Mouse (Mus musculus): ENCODE results near the gene Snupn.
"Not testable (repeated sequence)": the region's sequence is repeated elsewhere in the genome, so short reads cannot be mapped to it uniquely, and the experiment has no call there.

The Snupn gene

DNA sequence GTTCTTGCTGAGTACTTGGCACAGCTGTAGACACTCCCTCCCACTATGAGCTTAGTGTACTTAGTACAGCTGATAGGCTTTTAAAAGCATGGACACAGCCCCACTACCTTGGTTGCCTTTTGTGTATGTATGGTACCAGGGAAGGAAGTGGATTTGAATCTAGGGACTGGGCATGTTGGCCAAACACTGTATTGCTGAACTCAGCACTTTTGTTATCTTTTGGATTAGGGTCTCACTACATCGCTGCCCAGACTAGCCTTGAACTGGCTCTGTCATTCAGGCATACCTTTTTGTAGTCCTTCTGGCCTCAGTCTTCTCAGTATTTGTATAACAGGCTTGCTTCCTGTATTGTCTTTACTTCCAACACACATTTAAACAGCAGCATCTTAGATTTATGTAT, 20.1 kb upstream of the Snupn start:
- DNase-seq (ENCODE audit: low read depth, low spot score), result no peak

DNA sequence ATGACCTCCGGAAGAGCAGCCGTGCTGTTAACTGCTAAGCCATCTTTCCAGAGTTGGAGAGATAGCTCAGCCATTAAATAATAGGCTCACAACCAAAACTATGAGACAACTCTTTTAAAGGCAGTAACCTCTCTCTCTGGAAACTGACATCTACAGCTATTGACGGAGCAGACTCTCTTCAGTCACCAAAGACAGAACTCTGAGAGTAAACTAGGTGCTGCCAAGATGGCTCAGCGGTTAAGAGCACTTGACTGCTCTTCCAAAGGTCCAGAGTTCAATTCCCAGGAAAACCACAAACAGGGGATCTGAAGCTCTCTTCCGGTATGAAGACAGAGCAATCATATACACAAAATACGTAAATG, 13.8 kb upstream of the Snupn start:
- DNase-seq (ENCODE audit: low read depth, low spot score), result no peak

DNA sequence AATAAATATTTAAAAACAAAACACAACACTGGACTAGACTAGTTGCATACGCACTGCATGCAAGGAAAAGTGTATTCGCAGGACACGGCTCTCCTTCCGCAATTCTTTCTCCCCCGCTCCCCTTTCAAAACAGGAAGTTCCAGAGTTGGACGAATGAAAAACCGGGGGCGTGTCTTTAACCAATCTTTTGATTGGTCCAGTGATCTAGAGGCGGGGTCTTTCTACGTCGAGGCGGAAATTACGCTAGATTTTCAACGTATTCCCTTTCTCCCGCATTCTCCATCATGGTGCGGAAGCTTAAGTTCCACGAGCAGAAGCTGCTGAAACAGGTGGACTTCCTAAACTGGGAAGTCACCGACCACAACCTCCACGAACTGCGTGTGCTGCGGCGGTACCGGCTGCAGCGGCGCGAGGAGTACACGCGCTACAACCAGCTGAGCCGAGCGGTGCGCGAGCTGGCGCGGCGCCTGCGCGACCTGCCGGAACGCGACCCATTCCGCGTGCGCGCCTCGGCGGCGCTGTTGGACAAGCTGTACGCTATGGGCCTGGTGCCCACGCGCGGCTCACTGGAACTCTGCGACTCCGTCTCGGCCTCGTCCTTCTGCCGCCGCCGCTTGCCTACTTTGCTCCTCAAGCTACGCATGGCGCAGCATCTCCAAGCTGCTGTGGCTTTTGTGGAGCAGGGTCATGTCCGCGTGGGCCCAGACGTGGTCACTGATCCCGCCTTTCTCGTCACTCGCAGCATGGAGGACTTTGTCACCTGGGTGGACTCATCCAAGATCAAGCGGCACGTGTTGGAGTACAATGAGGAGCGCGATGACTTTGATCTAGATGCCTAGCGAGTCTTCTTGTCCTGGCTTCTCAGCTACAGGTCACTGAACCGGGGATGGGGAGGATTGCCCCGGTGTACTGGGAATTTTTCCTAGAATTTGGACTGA, 13.2 kb upstream of the Snupn start, which contains the start of gene Imp3:
Gene Imp3 (plus strand): TSS at position 253 of the 938 bp plus-strand sequence.
- peak; percentile 96 for DNase-seq (ENCODE audit: low read depth, low spot score)

DNA sequence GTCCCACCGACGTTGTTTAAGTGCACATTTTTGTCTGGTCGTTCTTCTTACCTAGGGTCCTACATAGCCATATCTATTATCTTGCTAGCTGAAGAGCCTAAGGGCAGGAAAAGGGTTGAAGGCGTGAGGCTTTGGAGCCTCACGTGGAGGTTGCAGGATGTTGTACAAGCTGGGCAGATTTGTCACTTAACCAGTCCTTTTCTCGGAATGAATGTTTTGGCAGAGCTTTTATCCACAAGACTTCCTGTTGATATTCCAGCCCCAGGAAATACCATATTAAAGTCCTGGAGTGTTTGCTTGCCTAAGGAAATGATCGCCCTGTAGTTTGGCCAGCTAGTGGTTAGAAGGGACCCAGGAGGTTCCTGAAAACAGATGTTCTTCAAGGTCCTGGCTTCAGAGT, 12.3 kb upstream of the Snupn start:
- peak; percentile 53 for DNase-seq (ENCODE audit: low read depth, low spot score)

DNA sequence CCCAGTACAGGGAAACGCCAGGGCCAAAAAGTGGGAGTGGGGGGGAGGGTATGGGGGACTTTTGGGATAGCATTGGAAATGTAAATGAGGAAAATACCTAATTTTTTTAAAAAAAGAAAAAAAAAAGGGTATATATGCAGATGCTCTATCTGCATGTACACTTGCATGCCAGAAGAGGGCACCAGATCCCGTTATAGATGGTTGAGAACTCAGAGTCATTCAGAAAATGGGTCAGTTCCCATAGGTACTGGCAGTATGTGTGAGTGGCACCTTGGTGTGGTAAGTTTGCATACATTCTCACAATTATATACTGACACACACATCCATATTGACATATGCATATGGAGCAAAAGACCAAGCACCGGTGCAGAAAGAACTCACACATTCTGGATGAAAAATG, 3.2 kb upstream of the Snupn start:
- DNase-seq (ENCODE audit: low read depth, low spot score), result peak; percentile 70

DNA sequence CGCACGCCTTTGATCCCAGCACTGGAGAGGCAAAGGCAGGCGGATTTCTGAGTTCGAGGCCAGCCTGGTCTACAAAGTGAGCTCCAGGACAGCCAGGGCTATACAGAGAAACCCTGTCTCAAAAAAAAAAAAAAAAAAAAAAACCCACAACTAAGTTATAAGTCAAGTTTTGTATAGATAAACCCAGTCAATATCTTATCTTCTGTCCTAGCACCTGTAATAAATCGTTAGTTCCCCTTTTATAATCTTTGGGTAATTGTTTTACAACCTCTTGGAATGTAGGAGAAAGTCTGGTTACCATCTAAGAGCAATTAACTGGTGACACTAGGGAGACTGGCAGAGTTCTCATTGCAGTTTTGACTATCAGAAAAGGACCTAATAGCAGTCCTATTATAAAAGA, 2.0 kb upstream of the Snupn start:
- not testable (repeated sequence) for DNase-seq (ENCODE audit: low read depth, low spot score)

DNA sequence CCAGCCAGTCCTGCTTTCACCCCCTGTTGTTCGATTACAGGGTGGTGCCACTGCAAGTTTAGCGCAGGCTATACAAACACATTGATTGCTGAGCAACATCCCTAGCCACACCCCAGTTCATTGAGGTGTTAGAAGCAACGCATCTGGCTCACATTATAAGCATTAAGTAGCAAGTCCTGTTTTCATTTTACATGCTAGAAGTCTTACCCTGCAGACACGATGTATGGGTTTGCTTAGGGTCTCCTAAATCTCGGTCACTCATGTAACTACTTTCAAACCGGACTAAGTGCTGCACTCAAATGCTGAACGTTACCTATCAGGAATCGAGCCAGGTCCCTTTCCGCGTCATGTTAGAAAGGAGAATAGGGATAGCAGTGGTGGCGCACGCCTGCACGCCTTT, 911 bp upstream of the Snupn start:
- peak; percentile 48 for DNase-seq (ENCODE audit: low read depth, low spot score)

DNA sequence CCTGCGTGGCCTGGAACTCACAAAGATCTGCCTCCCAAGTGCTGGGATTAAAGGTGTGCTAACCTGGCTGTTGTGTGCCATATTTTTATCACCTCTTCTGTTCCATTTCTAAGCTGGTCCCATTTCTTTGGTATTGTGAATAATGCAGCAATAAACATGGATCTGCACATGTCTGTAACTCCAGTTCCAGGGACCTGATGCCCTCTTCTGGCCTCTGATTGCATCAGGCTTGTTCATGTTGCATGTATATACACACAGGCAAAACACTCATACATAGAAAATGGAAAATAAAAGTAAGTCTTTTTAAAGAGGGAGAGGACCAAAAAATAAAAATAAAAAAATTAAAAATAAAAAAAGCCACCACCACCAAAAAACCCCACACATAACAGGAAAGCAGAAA, 2.9 kb downstream of the Snupn start:
- no peak for DNase-seq (ENCODE audit: low read depth, low spot score)

DNA sequence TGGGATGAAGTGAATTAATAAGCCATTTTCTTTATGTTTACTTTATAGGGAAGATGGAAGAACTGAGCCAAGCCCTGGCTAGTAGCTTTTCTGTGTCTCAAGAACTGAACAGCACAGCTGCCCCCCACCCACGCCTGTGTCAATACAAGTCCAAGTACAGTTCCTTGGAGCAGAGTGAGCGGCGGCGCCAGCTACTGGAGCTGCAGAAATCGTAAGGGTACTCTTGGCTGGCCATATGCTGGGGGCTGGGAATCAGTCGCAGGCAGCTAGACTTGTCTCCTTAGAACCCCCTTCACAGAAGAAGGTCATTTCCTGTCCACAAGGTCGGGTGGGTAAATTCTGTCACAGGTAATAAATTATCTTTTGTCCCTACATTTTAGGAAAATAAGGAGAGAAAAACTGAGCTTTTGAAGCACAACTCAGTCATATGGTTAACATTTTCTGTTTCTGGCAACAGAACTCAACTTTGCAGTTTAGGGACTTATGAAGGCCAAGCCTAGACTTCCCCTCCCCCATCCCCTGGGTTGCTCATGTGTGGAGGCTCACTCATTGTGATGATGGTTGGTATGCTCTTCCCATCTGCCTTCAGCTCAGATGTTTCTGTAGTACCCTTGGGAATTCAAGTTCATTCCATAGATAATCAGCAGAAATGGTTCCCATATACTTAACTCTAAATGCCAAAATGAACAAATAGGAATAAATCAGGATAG, 6.4 kb downstream of the Snupn start:
- DNase-seq (ENCODE audit: low read depth, low spot score), result no peak

DNA sequence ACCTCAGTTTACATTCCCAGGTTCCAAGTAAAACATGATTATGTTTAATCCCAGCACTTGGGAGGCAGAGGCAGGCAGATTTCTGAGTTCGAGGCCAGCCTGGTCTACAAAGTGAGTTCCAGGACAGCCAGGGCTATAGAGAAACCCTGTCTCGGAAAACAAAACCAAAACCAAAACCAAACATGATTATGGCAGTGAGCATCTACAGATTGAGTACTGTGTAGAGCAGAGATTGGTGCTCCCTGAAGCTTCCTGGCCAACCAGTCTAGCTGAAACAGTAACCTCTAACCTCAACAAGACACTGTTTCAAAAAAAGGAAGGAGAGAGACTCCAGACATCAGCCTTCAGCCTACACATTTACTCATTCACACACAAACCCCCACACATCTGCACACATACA, 8.0 kb downstream of the Snupn start:
- DNase-seq (ENCODE audit: low read depth, low spot score), result no peak

DNA sequence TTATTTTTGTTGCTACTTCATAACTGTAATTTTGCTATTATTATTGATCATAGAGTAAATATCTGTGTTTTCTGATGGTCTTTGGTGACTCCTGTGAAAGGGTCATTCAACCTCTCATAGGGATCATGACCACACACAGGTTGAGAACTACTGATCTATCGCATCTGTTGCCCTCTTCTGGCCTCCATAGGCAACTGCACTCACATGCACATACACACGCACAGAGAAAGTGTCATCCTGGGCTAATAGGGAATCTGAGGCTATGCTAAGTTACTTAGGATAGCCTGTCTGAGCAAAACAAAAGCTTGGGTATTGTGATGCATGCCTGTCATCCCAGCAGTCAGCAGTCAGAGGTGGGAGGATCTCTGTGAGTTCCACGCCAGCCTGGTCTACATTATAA, 10.9 kb downstream of the Snupn start:
- no peak for DNase-seq (ENCODE audit: low read depth, low spot score)

DNA sequence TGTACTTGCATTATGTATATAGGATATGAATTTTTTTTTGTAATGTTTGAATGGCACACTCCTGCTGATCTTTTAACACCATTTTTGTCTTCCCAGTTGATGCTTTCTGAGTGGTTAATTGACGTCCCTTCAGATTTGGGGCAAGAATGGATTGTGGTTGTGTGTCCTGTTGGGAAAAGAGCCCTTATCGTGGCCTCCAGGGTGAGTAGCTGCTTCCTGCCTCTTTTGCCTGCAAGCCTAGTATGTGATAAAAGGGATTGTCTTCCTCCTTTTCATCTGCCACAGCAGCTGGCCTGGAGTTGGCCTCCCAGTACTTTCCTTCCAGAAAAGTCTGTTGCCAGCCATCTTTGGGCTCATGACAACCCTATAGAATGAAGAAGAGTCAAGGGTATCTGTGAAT, 19.5 kb downstream of the Snupn start:
- DNase-seq (ENCODE audit: low read depth, low spot score), result no peak

DNA sequence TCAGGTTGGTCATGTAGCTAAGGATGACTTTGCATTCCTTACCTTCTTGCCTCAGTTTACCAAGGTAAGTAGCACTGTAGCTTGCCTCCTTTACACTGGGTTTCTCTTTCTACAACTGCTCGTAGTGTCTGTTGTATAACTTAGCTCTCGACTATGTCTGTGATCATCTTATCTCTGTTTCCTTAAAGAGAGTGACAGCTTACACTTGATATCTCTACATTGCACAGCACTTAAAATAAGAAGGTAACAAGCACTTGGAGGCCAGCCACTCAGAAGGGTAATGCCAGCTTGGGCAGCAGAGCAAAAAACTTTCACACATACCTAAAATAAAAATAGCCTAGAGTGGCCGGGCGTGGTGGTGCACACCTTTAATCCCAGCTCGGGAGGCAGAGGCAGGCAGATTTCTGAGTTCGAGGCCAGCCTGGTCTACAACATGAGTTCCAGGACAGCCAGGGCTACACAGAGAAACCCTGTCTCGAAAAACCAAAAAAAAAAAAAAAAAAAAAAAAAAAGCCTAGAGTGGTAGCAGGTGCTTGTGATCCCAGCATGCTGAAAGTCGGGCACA, 23.4 kb downstream of the Snupn start:
- DNase-seq (ENCODE audit: low read depth, low spot score), result no peak

DNA sequence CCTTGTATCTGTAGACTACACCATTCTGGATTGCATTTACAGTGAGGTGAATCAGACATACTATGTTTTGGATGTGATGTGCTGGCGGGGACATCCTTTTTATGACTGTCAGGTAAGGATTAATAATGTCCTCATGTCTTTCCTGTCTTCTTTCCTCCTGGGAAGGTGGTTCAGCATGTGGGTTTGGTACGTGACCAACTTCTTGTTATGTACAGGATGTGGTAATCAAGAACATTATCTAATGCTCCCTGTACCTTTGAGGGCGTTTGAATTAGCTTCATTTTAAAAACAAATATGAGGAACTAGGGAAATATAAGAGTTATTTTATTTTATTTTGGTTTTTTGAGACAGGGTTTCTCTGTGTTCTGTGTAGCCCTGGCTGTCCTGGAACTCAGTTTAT, 24.5 kb downstream of the Snupn start:
- DNase-seq (ENCODE audit: low read depth, low spot score), result no peak

DNA sequence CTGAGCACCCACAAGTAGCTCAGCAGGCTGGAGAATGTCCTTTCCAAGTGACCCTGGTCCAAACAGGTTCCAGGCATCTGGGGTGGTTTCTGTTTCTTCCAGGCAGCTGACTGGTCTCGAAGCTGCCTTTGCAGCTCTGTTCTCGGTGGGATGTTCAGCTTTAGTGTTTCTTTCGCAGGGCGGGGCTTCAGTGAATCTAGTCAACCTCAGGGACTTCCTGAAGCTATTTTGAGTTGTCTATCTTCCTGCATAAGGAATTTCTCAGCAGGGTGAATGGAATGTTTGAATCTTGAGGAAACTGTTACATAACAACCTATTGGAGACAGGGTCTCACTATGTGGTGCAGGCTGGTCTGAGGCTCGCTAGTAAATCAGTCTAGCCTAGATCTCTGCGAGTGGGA, 29.5 kb downstream of the Snupn start:
- DNase-seq (ENCODE audit: low read depth, low spot score), result no peak

DNA sequence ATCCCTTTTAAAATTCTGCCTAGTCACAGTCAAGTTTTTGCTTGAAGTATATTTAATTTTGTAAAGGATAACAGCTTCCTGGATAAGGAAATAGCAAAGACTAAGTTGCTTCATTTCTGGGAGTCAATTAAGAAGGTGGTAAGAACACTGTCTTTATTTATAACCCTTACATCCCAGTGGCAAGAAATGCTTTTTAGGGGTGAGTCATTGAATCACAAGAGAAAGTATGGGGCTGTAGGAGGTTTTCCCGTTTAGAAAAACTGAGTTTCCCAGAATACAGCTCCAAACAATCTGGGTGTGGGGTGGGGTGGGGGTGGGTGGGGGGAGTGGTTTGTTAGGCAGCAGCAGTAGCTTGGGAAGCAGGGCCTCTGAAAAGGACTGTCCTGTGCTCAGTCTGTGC, 30.8 kb downstream of the Snupn start:
- no peak for DNase-seq (ENCODE audit: low read depth, low spot score)

DNA sequence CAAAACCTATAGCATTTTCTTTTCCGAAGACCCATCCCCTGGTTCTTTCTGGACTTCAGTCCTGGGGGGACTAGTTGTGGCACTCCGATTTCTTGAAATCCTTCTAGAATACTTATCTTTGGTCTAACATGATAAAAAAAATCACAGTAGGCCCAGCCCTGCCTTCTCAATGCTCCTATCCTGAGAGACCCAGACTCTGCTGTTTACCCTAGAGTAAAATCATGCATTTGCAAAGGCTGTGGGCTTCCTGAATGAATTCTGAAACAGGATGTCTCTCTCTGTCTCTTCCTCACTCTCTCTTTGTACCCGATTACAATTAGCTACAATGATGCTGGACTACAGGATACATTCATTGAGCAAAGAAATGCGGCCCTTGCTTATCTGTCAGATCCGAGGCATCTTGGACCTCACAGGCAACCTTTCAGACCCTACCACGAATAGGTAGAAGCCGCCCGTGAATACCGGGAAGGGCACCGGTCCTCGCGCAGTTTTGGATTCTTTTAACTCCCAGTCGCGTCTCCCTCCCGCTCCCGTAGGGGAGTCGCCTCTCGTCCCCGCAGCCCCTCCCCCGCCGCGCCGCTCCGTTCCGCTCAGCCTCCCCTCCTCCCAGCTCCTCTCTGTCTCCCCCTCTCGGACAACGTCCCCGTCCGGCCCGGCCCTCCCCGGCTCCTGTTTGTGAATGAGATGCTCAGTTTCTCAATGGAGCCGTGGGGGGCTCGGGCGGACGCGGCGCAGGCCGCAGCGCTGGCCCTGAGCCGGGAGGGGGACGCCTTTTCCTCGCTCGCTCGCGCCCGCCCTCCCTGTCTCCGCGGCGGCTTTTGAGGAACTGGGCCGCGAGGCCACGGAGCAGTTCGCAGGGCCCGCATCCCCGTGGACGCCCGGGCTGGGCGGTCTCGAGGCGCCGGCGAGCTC, 43.9 kb downstream of the Snupn start, which contains the start of gene Ptpn9:
Gene Ptpn9 (plus strand): TSS at position 638 of the 912 bp plus-strand sequence.
- peak; percentile 90 for DNase-seq (ENCODE audit: low read depth, low spot score)

DNA sequence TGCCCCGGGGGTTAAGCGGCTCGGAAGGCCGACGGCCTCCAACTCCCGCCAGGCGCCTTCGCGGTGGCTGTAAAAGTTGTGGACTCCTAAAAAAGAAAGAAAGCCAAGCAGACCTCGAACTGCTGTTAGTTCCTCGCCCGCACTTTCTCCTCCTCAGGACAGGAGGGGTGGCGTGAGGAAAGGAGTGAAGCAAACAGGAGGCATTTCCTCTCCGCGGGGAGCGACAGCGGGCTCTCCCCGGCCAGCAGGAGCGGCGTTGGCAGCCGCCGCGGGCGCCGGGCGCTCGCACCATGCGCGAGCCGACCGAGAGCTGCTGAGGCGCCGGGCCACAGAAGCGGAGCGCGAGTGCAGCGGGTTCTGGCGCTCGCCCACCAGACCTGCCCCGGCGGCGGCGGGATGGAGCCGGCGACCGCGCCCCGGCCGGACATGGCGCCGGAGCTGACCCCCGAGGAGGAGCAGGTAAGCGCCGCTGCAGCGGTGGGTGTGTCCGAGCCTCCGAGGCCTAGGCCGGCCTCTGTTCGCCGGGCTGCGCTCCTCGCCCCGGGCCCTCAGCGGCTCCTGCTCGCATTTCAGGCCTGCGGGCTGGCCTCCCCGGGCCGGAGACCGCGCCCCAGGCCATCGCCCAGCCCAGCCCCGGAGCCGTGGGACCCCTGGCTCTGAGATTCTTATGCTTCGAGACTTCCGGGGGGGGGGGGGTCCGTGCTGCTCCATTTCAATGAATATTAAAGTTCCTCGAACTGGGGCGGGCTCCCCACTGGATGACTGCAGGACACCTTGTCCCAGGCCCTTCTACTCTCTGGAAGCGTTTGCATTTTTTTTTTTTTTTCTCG, 44.7 kb downstream of the Snupn start:
- DNase-seq (ENCODE audit: low read depth, low spot score), result peak; percentile 83

DNA sequence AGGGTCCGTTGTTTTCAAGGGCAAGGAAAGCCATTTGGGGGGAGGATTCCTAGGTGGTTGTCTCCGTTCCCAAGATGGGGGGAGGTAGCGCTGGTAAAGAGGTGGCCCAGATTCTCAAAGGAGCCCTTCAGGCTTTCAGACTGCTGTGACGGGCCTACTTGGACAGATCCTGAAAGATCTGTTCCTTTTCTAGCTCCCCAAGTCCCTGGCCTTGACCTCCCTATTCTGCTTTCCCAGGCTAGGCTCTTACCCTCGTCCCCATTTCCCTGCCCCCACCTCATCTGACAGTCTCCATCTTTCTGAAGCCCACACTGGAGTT, 45.3 kb downstream of the Snupn start:
- no peak for DNase-seq (ENCODE audit: low read depth, low spot score)

DNA sequence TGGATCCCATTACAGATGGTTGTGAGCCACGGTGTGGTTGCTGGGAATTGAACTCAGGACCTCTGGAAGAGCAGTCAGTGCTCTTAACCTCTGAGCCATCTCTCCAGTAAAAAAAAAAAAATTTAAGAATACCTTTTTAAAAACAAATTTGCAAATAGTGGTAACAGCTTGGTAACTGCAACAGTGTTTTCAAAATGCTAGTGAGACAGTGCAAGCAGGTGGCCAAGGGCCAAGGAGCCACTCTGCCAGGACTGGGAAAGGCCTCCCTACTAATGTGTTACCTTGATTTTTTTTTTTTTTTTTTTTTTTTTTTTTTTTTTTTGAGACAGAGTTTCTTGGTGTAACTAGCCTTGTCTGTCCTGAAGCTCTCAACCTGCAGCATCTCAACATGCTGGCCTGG, 46.5 kb downstream of the Snupn start:
- not testable (repeated sequence) for DNase-seq (ENCODE audit: low read depth, low spot score)

DNA sequence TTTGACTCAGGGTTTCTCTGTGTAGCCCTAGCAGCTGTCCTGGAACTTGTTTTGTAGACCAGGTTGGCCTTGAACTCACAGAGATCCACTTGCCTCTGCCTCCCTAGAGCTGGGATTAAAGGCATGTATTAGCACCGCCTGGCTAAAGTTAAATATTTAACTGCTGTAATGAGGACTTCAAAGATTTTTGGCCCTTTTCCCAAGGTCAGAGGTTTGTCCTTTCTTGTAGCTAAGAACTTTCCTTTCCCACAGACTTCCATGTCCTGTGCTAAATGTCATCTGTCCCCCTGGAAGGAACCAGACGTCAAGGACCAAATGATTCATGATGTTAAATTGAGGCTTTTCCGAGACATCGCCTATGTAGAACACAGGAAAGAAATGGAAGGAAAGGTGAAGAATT, 52.3 kb downstream of the Snupn start:
- DNase-seq (ENCODE audit: low read depth, low spot score), result no peak

Measured in A20 (cell line).